Mouse (Mus musculus) CH12F3 (cell line): Measurements from ENCODE around the gene Vmn1r116.
"Not testable (repeated sequence)": the region's sequence is repeated elsewhere in the genome, so short reads cannot be mapped to it uniquely, and the experiment has no call there.

ENCODE experiments used
- in situ Hi-C: fragments of 300-500 bp; cut with MboI; formaldehyde crosslinking; loops from 2 replicates; pipeline ENCODE4 v1.14.3; 2020; ENCODE audit warnings: low sequenced_read_pairs

Vmn1r116 gene

GRCm38 (mm10) chr7:20871956-20872355, at the start of gene Vmn1r116:
TSS of gene Vmn1r116 (plus strand) at chr7:20872256.
- in situ Hi-C loops = not testable (repeated sequence)

DNA sequence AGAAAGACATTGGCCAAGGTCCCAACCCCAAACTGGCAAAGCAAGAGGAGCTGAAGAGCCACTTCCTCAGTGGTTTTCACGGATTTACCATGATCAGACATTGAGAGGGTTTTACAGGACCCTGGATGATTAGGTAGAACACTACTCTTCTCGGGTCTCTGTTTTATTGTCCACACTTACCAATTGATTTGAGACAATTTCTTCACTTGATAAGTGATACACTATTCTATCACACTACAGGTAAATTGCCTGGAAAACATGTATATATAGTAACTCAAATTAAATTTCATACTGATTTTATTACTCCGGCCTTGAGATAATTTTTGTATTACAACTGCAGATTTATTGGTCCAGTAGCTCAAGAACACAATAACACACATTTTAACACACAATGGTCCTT, 27.2 kb upstream of the Vmn1r116 start, which contains the start of gene Vmn1r115:
Gene Vmn1r115 (minus strand): TSS at position 101 of the 400 bp plus-strand sequence.
- in situ Hi-C loops = not testable (repeated sequence)

DNA sequence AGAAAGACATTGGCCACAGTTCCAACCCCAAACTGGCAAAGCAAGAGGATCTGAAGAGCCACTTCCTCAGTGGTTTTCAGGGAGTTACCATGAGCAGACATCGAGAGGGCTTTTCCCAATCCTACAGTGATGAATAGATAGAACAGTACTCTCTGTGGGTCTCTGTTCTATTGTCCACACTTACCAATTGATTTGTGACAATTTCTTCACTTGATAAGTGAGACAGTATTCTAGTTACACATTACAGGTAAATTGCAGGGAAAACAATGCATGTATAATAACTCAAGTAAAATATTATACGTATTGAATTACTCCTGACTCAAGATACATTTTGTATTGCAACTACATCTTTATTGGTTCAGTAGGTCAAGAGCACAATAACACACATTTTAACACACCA, 12.0 kb downstream of the Vmn1r116 start, which contains the start of gene Vmn1r117:
Gene Vmn1r117 (minus strand): TSS at position 101 of the 400 bp plus-strand sequence.
- in situ Hi-C loops = not testable (repeated sequence)

DNA sequence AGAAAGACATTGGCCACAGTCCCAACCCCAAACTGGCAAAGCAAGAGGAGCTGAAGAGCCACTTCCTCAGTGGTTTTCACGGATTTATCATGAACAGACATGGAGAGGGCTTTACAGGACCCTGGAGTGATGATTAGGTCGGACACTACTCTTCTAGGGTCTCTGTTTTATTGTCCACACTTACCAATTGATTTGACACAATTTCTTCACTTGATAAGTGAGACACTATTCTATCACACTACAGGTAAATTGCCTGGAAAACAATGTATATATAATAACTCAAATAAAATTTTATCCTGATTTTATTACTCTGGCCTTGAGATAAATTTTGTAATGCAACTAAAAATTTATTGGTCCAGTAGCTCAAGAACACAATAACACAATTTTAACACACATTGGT, 40.2 kb downstream of the Vmn1r116 start, which contains the start of gene Vmn1r118:
Gene Vmn1r118 (minus strand): TSS at position 101 of the 400 bp plus-strand sequence.
- in situ Hi-C loops = not testable (repeated sequence)
